Mouse (Mus musculus) kidney, postnatal 25 days (tissue): ENCODE results near the gene Usp2.

Experiments used
- DNase-seq, 2 experiments: peaks; one replicate each; pipeline ENCODE4 v3.0.0; 2021; ENCODE audit warnings: mixed read lengths in 2 of 2

Gene Usp2

GRCm38 (mm10) chr9:44047071-44047470, 19.8 kb upstream of the Usp2 start:
- DNase-seq = no peak

- DNase-seq = no peak
These were observed 19.0 kb upstream of the Usp2 start for GRCm38 (mm10) chr9:44047571-44048490.

GRCm38 (mm10) chr9:44048541-44049380, 18.1 kb upstream of the Usp2 start:
- DNase-seq = no peak

- DNase-seq = no peak
These were observed 17.2 kb upstream of the Usp2 start for GRCm38 (mm10) chr9:44049381-44050165.

GRCm38 (mm10) chr9:44052855-44053254, 14.0 kb upstream of the Usp2 start:
- DNase-seq = no peak

GRCm38 (mm10) chr9:44053936-44054335, 12.9 kb upstream of the Usp2 start:
- DNase-seq = no peak

GRCm38 (mm10) chr9:44058606-44059005, 8.2 kb upstream of the Usp2 start:
- DNase-seq = no peak

GRCm38 (mm10) chr9:44065177-44065576, 1.6 kb upstream of the Usp2 start:
- DNase-seq = no peak

- no peak for DNase-seq
These were observed 579 bp downstream of the Usp2 start for GRCm38 (mm10) chr9:44067241-44067959.

- DNase-seq = no peak
These were observed 1.1 kb downstream of the Usp2 start for GRCm38 (mm10) chr9:44067960-44068330.

- DNase-seq = no peak
These were observed 2.4 kb downstream of the Usp2 start for GRCm38 (mm10) chr9:44069252-44069651.

- DNase-seq = no peak
These were observed 3.5 kb downstream of the Usp2 start for GRCm38 (mm10) chr9:44070113-44070843.

GRCm38 (mm10) chr9:44070844-44071231, 4.0 kb downstream of the Usp2 start:
- no peak for DNase-seq

- peak in 1 of 2 experiments; percentile 41 for DNase-seq
These were observed 5.2 kb downstream of the Usp2 start for GRCm38 (mm10) chr9:44071914-44072598.

GRCm38 (mm10) chr9:44072599-44072915, 5.7 kb downstream of the Usp2 start:
- peak in 1 of 2 experiments; percentile 55 for DNase-seq

- DNase-seq = no peak
These were observed 6.3 kb downstream of the Usp2 start for GRCm38 (mm10) chr9:44073115-44073514.

- peak; percentile 76 to 81 for DNase-seq
These were observed 7.8 kb downstream of the Usp2 start for GRCm38 (mm10) chr9:44074395-44075275.

GRCm38 (mm10) chr9:44075276-44075995, 8.6 kb downstream of the Usp2 start:
- DNase-seq = peak; percentile 31 to 82
